Mouse (Mus musculus) urinary bladder, postnatal 10 days (tissue): ENCODE measurements around the gene Cacna1c.
A peak's percentile ranks its signal among the peaks of the same experiment; 100 is the strongest.

Source experiments
- DNase-seq: peaks from one replicate; pipeline ENCODE4 v3.0.0; 2022; ENCODE audit warnings: low spot score

The Cacna1c gene

GRCm38 (mm10) chr6:118649121-118649783 is 547.0 kb downstream of the Cacna1c start:
- DNase-seq, result no peak

- peak; percentile 27 for DNase-seq
Observed at GRCm38 (mm10) chr6:118646265-118647061, 549.8 kb downstream of the Cacna1c start.

GRCm38 (mm10) chr6:118644866-118645265 is 551.4 kb downstream of the Cacna1c start:
- no peak for DNase-seq

DNA sequence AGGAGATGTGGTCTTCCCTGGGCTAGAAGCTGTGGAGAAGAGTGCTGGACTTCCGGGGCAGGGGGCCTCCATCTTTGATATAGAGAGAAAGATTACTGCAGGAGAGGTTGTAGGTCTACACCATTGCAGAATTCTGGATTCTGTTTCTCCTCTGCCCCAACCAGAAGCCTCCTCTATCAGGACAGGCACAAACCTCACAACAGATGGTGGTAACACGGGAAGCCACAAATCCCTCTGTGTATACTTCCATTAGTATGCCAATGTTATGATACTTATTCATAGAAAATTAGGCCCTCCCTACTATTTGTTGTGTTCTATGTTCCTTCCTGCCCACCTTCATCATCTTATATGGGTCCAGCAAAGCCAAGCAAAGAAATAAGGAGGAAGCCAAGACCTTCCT is 552.7 kb downstream of the Cacna1c start:
- DNase-seq, result no peak

DNA sequence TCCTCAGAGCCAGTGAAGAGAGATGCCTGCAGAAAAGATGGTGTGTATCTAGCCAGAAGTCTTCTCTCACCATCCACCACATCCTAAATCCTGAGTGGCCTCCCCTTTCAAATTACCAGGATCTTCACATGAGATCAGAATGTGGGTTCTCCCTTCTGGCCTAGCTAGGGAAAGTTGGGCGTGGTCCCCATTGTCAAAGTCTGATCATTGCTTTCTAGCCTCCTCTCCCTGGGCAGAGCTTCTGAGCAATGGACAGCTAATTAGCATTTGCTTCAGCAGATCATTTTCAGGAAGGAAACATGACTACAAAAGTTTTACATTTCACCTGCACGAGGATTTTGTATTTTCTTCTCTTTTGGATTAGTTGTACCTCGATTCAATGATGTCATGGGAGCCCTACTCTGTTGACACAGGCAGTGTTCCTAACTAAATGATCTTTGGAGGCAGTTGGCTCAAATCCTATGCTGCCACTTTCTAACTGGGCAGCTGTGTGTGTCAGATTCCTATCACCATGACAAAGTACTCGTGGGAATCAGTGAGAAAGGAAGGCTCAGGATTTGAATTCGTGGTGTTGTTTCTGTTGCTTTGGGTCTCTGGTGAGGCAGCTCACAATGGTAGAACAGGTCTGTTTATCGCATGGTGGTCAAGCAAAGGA is 554.4 kb downstream of the Cacna1c start:
- no peak for DNase-seq

GRCm38 (mm10) chr6:118639816-118640215 is 556.4 kb downstream of the Cacna1c start:
- no peak for DNase-seq

- DNase-seq, result no peak
Observed at GRCm38 (mm10) chr6:118638911-118639310, 557.3 kb downstream of the Cacna1c start.

DNA sequence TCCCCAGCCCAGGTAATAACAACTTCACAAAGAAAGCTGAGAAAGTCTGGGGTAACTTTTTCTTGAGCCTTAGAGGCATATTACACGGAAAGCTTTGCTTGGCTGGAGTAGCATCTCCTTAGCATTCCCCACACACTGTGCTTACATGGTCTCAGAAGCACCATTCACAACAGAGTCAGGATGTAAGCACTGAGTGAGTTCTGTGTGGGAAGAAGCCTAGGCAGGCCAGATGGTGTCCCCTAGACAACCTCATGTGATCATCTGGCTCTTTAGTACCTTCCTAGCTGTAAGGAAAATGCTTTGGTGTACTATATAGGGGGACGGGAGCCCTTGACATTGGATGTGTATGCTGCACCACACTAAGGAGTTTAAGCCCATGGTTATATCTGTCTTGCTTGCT is 563.7 kb downstream of the Cacna1c start:
- DNase-seq, result no peak

DNA sequence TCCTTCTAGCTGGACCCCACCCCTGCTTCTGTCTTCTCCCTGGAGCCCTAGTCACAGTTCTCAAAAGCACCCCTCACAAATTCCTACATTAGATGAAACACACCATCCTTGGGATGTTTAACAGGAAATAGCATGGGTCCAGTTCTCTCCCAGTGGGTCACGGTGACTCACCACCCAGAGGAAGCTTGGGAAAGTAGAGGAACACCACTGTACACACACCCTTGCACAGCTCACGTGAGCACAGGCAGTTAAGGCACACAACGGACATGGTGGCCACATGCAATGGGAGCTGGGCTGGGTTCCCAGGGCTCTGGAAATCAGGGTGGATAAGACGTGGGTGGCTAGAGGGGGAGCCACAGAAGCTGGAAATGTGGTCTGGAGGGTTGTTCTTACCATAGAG is 566.2 kb downstream of the Cacna1c start:
- DNase-seq, result no peak

- DNase-seq, result no peak
Observed at GRCm38 (mm10) chr6:118626246-118626645, 570.0 kb downstream of the Cacna1c start.

DNA sequence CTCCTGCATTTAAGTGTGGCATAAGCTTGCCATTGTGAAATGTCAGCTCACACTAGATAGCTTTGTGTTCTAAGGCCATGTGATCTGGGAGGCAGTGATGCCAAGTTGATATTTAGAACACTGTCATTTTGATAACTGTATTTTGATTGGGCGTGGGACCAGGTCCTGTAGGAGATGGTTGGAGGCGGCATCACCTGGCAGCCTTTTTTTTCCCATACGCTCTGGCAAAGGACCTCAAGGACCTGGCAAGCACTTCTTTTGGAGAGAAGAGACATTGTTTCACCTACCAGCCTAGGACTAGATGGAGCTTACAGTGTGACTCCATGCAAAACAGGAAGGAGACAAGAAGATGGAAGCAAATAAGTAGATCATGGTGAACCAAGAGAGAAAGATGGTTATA is 572.6 kb downstream of the Cacna1c start:
- no peak for DNase-seq

DNA sequence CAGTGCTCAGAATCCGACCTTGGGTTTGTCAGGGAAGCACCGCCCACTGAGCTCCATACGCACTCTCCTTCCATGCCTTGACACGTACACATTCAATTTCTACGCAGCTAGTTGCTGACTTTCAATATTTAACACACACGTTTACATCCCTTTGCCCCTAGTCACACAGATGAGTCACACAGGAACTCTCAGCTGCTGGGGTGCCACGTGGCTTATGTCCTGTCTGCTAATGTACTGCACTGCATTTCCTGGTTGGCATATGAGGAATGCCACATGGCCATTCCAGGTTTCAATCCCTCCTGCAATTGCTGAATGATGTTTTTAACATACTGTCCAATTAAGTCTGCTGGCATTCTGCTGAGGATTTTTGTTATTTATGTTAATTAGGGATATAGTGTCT is 574.4 kb downstream of the Cacna1c start:
- DNase-seq, result no peak

DNA sequence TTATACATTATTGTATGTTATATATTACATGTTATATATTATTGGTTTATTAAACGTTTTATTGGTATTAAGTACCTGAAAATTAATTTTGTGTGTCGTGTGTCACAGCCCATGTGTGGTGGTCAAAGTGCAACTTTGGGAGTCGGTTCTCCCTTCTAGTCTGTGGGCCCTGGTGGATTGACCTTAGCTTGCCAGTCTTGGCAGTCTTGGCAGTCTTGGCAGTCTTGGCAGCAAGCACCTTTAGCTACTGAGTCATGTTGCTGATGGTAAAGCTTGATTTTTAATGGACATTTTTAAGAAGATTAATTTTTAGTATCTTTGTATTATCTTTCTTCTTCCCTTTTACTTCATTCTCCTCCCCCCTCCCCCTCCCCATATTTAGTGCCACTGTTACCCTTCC is 574.8 kb downstream of the Cacna1c start:
- DNase-seq, result no peak

DNA sequence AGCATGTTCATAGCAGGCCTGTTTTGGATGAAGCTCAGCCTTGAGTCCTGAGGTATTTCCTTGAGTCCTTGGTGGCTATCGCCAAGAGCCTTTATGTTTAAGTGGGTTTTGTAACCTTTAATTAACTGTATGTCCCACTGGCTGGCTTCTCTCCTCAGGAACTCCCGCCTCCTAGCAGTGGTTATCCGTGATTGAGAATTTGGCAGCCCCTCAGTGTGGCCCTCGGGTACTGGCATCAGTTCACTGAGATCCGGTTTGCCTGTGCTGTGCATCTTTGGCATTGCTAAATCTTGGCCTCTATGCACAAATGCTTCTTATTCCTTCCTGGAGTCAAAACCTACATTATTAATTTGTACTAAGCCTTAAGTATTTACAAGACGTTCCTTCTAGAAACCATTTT is 587.3 kb downstream of the Cacna1c start:
- no peak for DNase-seq

GRCm38 (mm10) chr6:118605974-118606373 is 590.2 kb downstream of the Cacna1c start:
- no peak for DNase-seq

- no peak for DNase-seq
Observed at GRCm38 (mm10) chr6:118603825-118604224, 592.4 kb downstream of the Cacna1c start.

GRCm38 (mm10) chr6:118595681-118596055 is 600.5 kb downstream of the Cacna1c start:
- DNase-seq, result no peak

DNA sequence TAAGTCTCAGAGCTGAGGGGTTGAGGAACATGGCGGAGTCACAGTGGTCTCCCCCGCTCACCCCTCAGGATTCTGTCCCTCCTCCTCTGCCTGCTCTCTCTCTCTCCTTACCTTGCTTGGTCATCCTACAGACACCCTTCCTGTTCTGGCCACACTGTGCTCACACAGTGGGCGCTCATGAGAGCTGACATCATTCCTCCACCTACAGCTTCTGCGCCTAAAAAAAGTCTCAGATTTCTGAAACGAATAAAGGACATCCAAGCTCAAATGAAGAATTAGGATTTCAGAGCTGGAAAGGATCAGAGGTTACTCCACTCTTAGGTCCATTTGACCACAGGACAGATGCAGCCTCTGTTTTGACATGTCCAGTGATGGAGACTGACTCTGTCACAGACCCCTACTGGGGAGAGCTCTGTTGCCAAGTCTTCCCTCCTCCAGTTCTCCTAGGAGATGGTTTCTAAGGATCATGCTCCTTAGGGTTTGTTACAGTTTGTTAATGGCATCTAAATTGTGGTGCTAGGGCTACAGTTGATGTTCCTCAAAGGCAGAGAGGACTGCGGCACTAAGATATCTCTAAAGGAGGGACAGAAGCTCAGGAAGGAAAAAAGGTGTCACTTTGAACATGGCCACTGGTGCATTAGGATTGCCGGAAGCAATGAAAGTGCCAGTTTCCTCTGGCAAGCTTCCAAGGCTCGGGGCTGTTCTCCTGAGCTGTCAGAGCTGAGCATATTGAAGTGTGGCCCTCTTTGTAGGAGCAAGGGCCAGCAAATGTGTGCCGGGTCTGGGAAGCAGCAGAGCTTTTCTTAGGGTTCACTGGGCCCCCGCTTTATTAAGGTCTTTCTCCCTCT is 601.2 kb downstream of the Cacna1c start:
- DNase-seq, result no peak

DNA sequence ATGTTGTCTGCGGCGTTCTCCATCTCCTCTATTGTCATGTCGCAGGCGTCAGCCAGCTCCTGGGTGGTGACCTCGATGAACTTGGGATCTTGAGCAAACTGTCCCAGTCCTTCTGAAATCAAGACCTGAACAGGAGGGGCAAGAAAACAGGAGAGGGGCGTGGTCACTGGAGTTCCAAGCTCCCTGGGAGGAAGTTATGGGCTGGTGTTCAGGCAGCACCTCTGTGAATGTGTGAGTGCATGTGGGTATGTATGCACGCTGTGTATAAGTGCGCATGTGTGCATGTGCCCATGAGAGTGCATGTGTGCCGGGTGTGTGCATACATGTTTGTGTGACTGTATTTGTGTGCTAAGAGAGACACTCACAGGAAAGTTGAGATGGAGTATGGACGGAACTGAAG is 602.1 kb downstream of the Cacna1c start:
- DNase-seq, result no peak

GRCm38 (mm10) chr6:118593377-118594061 is 602.7 kb downstream of the Cacna1c start:
- DNase-seq, result no peak

GRCm38 (mm10) chr6:118592662-118593376 is 603.4 kb downstream of the Cacna1c start:
- DNase-seq, result no peak
